Mouse (Mus musculus) 3T3-L1 (cell line): ENCODE measurements around the gene Ctnnd2.

Experiments
- DNase-seq: peaks from one replicate; pipeline ENCODE4 v3.0.0-alpha.2; 2015; ENCODE audit warnings: low read depth, low spot score

Gene Ctnnd2

DNA sequence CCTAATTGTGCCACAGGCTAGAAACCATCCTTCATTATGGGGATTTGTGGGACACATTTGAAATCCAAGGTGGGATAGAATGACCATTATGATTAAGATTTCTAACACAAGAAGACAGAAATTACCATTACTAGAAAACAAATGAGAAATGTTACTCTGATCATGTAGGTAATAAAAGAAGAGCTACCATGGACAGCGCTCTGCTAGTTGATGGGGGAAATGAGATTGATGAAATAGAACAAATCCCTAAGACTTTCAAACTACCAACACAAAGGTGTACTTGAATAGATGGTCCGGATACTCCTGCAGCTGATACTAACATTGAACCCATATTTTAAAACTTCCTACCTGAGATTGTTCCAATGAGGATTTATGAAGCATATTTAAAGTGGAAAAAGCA lies 68.5 kb downstream of the Ctnnd2 start:
- DNase-seq = peak; percentile 17

DNA sequence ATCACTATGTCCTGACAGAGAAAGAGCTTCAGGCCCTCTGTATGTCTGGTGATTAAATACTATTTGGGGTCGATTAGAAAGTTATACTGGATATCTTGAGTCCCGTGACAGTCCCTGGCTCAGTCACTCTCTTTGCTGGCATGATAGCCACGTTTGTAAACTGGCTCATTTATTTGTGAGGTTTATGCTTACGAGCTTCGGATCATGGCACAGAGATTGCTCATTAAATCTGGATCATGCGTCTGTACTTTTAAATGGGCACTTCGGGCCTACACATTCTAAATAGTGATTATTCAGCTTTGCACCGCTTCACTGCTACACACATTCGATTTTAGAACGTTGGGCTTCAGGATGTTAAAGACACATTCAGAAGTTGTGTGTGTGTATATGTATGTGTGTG lies 96.4 kb downstream of the Ctnnd2 start:
- DNase-seq = no peak

DNA sequence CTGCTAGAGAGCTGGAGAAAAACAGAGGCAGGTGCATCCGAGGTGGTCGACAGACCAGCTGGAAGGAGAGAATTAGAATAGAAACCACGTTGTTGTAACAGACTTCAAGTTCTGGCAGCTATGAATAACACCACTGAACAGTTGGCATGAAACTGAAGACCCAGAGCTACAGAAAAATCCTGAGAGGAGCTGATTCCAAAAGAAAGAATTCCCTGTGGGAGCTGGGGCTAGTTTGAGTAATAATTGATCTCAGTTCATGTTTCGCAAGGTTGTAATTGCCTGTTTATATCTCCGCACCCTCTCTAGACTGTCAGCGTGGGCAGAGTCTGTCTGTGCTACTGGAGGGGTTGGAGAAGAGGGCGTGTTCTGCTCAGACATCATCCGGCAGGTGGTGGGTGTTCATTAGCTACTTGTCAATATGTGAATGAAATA lies 98.8 kb downstream of the Ctnnd2 start:
- no peak for DNase-seq

DNA sequence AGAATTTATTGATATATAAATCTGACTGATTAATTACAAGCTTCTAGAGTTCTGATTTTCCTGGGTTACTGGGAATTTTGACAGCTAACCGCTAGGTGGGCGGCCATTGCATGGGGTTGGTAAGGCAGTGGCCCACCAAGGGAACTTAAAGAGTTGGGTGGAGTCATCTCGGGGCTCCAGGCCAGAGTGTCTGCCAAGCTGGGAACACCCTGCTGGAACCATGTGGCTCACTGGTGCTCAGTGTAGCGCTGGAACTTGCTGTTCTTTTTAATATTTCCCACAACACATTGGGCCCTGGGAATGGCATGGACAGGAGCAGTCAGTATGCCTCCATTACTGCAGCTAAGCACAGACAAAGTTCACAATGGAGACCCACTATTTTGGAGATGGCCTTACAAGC lies 99.9 kb downstream of the Ctnnd2 start:
- DNase-seq = no peak

DNA sequence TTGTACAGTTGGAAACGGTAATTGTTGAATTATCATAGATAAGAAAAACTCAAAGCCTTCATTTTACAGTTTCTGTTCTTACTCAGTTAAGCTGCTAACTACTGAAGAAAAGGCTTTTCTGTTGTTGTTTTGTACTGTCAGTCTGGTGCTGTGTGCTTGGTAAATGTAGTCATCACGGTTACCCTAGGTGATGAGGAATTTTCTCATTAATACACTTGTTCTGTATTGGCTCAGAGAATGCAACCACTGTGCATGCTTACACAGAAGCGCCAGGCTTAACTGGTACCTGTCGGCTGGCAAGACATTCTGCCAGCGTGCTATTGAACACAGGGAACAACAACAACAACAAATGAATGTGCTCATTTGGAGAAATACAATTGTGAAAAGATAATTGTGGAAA lies 103.3 kb downstream of the Ctnnd2 start:
- DNase-seq = no peak

DNA sequence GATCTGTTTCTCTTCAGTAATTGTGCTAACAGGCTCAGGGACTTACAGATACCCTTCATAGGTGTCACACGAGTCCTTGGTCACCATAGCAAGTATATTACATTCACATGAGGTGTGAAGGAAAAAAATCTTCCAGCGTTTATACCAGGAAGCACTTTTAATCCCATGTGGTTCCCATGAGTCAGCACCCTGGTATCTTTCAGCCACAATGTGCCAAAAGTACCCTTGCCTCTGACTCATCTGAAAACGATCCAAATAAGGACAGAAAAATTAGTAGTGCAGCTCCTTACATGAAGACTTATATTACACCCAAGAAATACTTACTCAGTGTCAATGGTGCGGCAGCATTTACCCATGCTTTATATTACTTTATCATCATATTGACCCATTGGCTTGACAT lies 104.3 kb downstream of the Ctnnd2 start:
- DNase-seq = peak; percentile 85

DNA sequence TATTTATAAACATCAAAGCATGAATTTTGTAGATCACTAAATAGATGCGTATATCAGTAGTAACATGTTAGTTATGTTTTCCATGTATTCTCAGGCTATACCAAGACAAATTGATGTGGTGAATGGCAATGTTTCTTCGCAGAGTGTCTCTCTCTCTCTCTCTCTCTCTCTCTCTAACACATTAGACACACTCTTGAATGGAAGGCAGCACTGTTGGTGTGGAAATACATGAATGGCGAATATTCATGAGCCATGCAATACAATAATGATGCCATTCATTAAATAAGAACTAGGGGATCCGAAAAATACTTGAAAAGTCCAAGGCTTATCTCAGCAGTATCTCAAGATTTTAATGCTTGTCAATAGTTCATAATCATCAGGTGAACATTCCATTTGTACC lies 106.2 kb downstream of the Ctnnd2 start:
- no peak for DNase-seq

DNA sequence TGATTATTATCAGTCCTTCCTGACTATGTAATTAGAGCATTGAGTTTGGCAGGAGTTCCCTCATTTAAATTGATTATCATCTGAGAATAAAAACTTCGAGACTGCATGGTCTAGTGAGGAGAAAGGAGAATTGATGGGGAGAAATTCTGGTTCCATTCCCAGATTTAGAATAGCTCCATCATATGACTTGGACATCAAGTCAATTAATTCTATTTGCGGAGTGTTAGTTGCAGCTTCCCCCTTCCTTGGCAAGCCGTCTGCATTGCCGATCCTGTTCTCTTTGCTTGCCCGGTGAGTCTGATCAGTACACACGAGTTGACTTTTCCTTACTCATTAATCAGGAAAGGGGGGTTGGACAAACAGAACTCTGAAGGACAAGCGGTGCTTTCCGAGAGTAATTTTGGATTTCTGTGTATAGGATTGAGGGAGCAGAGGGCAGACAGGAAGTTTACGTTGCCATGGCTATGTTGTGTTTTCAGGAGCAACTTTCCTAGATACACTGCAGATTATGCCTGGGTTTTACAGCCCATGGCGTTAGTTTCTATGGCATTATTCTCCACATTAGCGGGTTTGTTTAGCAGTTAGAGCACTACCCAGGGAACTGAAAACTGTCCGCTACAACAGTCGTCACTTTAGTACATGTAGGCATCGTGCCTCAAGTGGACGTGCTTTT lies 113.3 kb downstream of the Ctnnd2 start:
- DNase-seq = no peak

DNA sequence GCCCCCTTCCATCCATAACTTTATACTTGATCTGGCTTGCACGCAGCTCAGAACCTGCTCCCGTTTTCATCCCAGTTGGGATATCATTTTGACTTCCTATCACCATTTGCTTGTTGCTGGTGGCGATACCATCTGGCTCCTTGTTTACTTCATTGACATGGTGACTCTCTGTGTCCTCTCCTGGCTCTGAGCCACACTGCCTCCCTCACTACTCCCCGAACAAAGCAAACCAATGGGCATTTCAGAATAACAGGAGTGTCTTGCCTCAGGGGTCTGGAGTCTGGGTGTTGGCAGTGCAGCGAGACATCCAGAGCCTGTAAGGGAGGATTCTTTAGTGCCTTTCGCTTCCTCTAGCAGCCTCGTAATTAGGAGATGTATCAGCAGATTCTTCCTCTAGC lies 113.9 kb downstream of the Ctnnd2 start:
- no peak for DNase-seq

DNA sequence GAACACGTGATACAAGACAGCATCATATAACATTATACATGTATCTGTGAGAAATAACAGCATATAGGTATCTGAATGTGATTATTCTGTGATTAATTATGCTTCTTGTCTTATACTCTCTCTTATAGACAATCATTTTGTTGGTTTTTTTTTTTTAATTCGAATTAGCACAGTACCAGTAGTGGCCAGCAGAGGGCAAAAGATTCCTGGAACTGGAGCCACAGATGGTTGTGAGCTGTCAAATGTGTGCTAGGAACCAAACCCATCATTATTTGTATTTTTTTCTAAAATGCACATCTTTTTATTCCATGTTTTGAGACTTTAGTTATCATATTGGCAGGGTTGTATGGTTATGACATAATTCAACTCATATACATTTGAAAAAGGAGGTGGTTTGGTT lies 130.4 kb downstream of the Ctnnd2 start:
- DNase-seq = peak; percentile 12

DNA sequence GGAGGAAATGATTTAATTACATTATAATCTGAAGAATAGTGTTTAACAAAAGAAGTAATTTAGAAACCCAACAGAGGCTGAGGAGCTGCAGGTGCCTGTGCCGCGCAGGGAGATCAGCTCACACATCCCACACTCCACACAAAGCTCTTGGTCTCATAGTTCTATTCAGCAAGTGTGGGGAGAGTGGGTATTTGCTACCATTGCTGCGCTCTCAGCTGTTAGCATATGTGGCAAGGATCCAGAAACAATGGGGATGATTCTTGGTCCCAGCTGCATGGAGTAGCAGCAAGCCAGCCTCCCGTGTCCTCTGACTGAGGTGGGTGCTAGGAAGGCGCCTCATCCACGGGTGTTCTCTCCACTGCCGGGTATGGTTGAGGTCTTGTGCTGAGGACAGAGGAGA lies 134.0 kb downstream of the Ctnnd2 start:
- DNase-seq = no peak

DNA sequence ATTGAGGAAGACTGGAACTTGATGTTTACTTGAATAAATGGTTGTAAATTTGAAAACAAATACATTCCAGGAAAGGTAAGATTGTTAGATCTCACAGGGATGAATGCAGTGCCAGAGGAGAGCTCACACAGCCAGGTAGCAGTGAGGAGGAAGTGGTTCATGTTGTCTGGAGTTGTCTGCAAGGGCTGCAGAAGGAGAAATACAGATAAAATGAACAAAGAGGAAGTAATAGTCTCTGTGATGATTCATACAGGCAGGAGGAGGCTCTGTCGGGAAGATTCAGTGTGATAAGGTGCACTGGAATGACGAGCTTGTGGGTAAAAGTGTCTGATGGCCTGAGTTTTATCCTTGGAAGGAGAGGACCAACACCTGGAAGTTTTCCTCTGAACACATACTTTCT lies 150.2 kb downstream of the Ctnnd2 start:
- DNase-seq = no peak

DNA sequence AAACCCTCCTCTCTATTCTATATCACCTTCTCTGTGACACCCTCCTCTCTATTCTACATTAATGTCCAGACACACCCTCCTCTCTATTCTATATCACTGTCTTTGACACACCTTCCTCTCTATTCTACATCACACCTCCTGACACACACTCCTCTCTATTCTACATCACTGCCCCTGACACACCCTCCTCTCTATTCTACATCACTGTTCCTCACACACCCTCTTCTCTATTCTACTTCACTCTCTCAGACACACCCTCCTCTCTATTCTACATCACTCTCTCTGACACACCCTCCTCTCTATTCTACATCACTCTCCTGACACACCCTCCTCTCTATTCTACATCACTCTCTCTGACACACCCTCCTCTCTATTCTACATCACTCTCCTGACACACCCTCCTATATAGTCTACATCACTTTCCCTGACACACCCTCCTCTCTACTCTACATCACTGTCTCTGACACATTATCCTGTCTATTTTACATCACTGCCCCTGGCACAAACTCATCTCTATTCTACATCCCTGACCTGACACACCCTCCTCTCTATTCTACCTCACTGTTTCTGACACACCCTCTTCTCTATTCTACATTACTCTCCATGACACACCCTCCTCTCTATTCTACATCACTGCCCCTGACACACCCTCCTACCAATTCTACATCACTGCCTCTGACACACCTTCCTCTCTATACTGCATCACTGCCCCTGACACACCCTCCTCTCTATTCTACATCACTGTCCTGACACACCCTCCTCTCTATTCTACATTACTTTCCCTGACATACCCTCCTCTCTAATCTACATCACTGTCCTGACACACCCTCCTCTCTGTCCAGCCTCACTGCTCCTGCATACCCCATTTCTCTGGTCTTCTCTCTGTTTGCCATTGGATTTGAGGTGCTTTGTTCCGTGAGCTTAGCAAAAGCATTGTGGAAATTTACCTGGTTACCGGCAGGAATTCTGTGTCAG lies 161.2 kb downstream of the Ctnnd2 start:
- DNase-seq = no peak

DNA sequence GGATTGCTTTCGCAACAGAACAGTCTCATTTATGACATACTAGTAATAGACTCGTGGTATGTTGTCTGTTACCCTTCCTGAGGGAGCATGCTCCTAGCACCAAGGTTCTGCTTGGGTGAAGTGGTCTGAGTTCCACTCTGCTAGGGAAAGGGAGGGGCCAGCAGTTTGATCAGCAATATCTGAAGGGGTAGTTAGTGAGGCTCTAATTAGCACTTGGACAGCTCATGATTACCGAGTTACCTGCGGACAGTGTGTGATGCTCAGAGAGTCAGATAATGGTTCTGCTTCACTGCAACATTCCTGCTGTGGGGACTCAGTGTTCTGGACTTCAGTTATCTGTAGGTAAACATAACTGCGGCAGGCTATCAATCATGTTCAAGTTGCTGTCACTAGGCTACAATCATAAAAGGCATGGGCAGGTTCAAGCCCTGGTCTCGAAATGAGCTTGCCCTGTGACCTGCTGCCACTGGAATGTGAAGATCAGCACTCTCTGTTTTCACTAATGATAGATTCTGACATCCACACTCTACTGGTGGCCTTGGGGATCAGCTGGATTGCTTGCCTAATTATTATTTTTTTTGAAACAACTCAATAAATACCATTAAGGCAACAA lies 166.3 kb downstream of the Ctnnd2 start:
- DNase-seq = no peak

DNA sequence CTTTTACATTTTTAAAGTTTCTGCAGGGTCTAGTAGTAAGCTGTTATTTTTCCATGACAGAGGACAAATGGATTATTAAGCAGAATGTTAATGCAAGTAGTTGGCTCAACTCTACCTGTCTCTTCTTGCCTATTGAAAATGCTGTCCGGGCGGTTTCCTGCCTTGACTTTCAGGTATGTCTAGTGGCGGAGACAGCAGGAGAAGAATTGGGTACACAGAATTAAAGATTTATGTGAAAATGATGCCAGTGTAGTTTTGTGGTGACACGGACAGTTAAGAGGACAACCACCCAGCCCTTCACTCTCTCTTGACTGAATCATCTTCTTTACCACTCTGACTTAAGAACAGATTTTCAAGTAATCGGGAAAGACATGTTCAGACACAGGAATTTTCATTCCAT lies 173.4 kb downstream of the Ctnnd2 start:
- DNase-seq = no peak

DNA sequence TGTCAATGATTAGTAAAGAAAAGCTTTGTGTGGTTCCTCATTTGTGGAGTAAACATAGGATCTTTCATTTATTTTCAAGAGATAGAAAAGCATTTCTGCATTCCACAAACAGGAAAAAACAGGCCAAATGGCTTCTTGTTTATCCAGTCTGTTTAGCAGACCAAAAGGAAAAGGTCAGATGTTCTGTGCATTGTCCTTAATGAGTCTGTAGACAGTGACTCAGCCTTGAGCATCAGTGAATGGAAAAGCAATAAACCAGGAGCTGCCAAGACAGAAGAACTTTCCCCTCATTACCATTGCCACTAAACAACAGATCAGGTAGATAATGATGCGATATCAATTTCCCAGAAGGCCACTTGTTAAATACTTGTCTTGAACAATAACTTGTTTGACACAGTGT lies 192.1 kb downstream of the Ctnnd2 start:
- DNase-seq = no peak

DNA sequence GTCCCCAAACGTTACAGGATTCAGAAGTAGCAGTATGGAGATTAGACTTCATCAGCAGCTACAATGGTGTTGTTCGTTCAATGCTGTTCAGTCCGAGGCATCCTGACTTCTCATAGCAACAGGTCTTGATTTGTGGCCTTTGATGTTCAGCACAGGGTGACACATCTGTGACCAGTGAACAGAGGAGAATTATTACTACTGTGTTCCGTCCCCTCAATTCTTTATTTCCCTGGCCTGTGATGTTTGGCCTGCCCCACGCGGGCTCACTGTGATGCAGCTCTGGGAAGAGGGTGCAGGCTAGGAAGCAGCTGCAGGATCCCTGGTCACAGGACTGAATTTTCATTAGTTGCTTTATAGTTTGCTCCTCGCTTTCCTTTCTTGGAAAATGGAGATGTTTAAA lies 197.6 kb downstream of the Ctnnd2 start:
- DNase-seq = no peak

DNA sequence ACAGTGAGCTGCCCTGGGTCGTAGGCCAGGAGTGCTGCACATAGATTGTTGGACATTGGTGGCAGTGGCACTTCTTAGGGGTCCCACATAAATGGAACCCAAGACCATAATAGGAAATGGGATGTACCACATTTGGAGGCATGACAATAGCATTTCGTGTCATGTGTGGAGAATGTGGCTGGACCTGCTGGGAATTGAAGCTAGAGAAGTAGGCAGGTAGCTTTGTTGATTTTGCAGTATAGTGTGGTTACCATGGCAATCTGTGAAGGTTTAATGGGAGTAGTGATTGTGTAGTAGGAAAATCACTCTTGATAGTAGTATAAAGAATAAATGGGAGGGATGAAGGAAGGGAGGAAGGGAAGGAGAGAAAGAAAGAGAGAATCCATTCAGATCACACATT lies 198.8 kb downstream of the Ctnnd2 start:
- DNase-seq = no peak

DNA sequence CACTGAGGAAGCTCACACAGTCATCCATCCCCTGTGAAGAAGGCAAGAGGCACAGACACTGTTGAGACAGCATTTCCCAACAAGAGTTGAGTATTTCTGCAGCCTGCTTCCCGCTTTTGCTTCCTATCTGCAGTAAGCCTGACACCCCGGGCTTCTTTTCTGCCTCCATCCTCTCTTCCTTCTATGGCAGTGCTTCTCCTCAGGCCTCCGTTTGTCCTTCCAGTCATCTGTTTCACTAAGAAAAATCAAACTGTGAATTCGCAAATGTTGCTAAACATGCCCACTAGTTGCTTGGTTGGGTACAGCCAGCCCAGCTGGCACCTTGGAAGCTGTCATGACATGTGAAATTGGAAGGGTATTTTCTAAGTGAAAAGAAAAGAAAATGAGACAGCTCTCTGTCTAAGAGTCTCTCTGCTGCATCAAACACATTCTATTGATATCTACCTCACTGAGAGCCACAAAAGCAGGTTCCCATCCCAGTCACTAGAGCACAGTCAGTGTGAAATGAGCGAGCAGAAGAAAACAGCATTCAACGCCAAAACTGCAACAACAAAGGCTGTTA lies 201.3 kb downstream of the Ctnnd2 start:
- DNase-seq = no peak

DNA sequence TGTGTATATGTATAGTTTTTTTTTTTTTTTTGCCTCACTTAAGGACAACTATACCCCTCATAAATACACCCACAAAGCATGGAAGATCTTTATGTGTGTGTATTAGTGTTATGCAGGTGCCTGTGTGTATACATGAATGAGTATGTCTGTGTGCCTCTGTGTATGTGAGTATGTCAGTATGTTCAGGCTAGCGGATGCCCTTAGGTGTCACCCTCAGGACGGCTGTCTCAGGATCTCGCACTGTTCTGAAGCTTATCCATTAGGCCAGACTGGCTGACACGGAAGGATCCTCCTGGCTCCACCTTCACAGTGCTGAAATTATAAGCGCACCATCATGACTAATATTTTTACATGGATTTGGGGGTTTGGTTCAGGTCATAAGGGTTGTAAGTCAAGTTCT lies 202.5 kb downstream of the Ctnnd2 start:
- DNase-seq = no peak

DNA sequence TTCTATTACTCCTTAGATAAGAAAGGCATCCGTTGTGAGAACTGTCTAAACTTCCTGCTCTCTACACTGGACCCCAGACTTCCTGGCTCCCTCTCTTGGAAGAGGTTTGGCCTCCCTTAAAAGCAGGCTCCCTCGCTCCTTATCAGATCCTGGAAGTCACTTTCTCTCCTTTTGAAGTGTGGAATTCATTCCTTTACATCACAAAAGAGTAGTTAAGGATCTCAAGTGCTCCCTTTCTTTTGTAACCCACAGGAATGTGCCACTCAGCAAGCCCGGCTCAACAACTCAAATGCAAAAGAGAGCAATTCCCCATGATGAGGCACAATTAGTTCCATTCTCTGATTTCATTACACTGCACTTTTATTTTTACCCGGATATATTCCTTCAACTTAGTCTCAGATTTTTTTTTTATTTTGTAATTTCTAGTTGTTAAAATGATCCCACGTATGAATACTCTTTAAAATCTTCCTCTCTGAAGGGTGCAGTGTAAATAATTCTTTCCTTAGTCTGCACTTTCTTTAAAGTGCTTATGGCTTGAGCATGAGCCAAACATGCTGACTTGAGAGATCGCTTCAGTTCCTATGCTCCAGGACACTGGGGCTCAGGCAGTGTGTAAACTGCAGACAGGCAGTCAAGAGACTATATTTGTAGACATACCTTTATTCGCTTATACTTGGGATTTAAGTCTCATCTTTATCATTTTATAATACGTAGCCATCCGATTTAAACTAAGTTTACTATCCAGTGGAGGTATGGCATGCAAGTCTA lies 210.9 kb downstream of the Ctnnd2 start:
- peak; percentile 22 for DNase-seq

DNA sequence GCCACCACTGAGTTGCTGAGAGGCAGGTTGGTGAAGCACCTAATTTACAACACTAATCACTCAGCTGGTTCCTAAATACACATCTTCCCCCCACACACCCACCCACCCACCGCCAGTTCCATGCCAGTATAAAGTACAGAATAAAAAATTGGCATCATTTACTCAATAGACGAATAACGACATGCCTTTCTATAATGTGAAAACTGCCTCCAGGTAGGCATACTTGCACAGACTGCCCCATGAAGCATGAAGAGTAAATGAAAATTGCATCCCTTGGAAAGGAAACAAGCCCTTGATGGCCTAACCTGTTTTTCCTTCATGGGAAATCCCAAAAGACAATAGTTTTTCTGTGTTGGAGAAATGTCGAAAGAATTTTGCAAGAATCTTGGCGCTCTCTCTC lies 212.0 kb downstream of the Ctnnd2 start:
- no peak for DNase-seq
